Mouse (Mus musculus) midbrain, embryonic 16.5 days (tissue): ENCODE measurements at regions not wholly inside any gene's neighbourhood (a gene's known extent, or its start where the extent isn't known, plus 50 kb on each side); places are given as distances from the start of the nearest gene placed in this dataset.

ENCODE experiments used
- ATAC-seq: fragments of 200-750 bp; cut with Nextera tagmentation; 2 replicates; pipeline ENCODE4 v1.8.0; 2017; ENCODE audit warnings: moderate TSS enrichment
- H3K27ac ChIP-seq: fragments of 300-500 bp; sonication (generic); 2 replicates; pipeline ENCODE4 v1.5.1; 2014; ENCODE audit warnings: mild to moderate bottlenecking, low read length, mixed read lengths
- H3K27me3 ChIP-seq: fragments of 300-500 bp; sonication (generic); 2 replicates; pipeline ENCODE4 v1.6.1; 2014; ENCODE audit warnings: low read depth, low read length, mixed read lengths; ENCODE audit not compliant: control insufficient read depth, insufficient read depth
- H3K36me3 ChIP-seq: fragments of 300-500 bp; sonication (generic); 2 replicates; pipeline ENCODE4 v1.6.1; 2014; ENCODE audit warnings: mild to moderate bottlenecking, low read length, moderate library complexity, mixed read lengths; ENCODE audit not compliant: control insufficient read depth, insufficient read depth
- H3K4me1 ChIP-seq: fragments of 300-500 bp; sonication (generic); 2 replicates; pipeline ENCODE4 v1.6.1; 2014; ENCODE audit warnings: mild to moderate bottlenecking, low read length, mixed read lengths; ENCODE audit not compliant: control insufficient read depth, insufficient read depth
- H3K4me2 ChIP-seq: fragments of 300-500 bp; sonication (generic); 2 replicates; pipeline ENCODE4 v1.6.1; 2014; ENCODE audit warnings: mild to moderate bottlenecking, low read length, mixed read lengths
- H3K4me3 ChIP-seq: fragments of 300-500 bp; sonication (generic); 2 replicates; pipeline ENCODE4 v1.5.1; 2014; ENCODE audit warnings: low read depth, mild to moderate bottlenecking, low read length, moderate library complexity, mixed read lengths
- H3K9ac ChIP-seq: fragments of 300-500 bp; sonication (generic); 2 replicates; pipeline ENCODE4 v1.6.1; 2014; ENCODE audit warnings: low read depth, low read length, mixed read lengths
- H3K9me3 ChIP-seq: fragments of 300-500 bp; sonication (generic); replicated peaks from 2 replicates; pipeline ENCODE4 v1.6.1; 2014; ENCODE audit warnings: mild to moderate bottlenecking, low read length, mixed read lengths; ENCODE audit not compliant: control insufficient read depth, poor library complexity, severe bottlenecking
- WGBS: fragments of 180-500 bp; shearing (Covaris S2); extraction: QIAGEN DNeasy Blood & Tissue Kit; methylation state at CpG from one replicate; pipeline ENCODE4 v1.1.7; 2014; 5-methylcytosine and 5-hydroxymethylcytosine counted together

- Histone ChIP-seq H3K4me2 (no peak overlapping the region), H3K4me1 (0 out of 2 replicates have a peak, but pooled peaks cover 2% of the 10 kb centered on the region), H3K4me3 (no peak overlapping the region), H3K36me3 (no peaks in the 10 kb centered on the region), H3K27me3 (no peaks in the 10 kb centered on the region), H3K27ac (no peak overlapping the region), H3K9me3 (peaks cover 3% of the 10 kb centered on the region; the same call in 1 of the 2 replicates), H3K9ac (no peak overlapping the region)
- WGBS, result 43% methylated on average over 3 of the region's 3 CpGs
- ATAC-seq, result no peak
These were observed 168.6 kb downstream of the Insc start for GRCm38 (mm10) chr7:114912109-114912508.

- Histone ChIP-seq H3K4me3 (no peak overlapping the region), H3K4me1 (no peaks in the 10 kb centered on the region), H3K36me3 (no peaks in the 10 kb centered on the region), H3K27ac (no peak overlapping the region), H3K27me3 (no peaks in the 10 kb centered on the region; the same call in 1 of the 2 replicates), H3K4me2 (no peak overlapping the region), H3K9me3 (no peaks in the 10 kb centered on the region), H3K9ac (no peak overlapping the region)
- 15% methylated on average over 3 of the region's 3 CpGs for WGBS
- no peak for ATAC-seq
These were observed 178.7 kb downstream of the Insc start for GRCm38 (mm10) chr7:114922155-114922554.

GRCm38 (mm10) chr7:114933861-114934260 lies 190.4 kb downstream of the Insc start:
- H3K9ac ChIP-seq, result no peak overlapping the region
- no peak for ATAC-seq
- H3K4me3 ChIP-seq, result no peak overlapping the region
- no peaks in the 10 kb centered on the region for H3K9me3 ChIP-seq
- no peak overlapping the region for H3K27ac ChIP-seq
- H3K4me1 ChIP-seq, result no peaks in the 10 kb centered on the region; the same call in 1 of the 2 replicates
- no peaks in the 10 kb centered on the region for H3K36me3 ChIP-seq
- no peak overlapping the region for H3K4me2 ChIP-seq
- WGBS, result 56% methylated on average over 8 of the region's 8 CpGs
- no peaks in the 10 kb centered on the region for H3K27me3 ChIP-seq

- ATAC-seq, result no peak
- Histone ChIP-seq H3K4me2 (no peak overlapping the region), H3K27ac (no peak overlapping the region), H3K36me3 (no peaks in the 10 kb centered on the region), H3K4me3 (no peak overlapping the region), H3K27me3 (no peaks in the 10 kb centered on the region), H3K9ac (no peak overlapping the region), H3K9me3 (no peaks in the 10 kb centered on the region), H3K4me1 (no peaks in the 10 kb centered on the region; the same call in 1 of the 2 replicates)
These were observed 207.3 kb downstream of the Insc start for GRCm38 (mm10) chr7:114950759-114951158.

GRCm38 (mm10) chr7:114963206-114963605 lies 219.7 kb downstream of the Insc start:
- no peak overlapping the region for H3K4me3 ChIP-seq
- 25% methylated on average over 5 of the region's 5 CpGs for WGBS
- H3K27me3 ChIP-seq, result no peaks in the 10 kb centered on the region; the same call in 1 of the 2 replicates
- H3K9ac ChIP-seq, result no peak overlapping the region
- no peaks in the 10 kb centered on the region for H3K4me1 ChIP-seq
- no peaks in the 10 kb centered on the region for H3K9me3 ChIP-seq
- ATAC-seq, result no peak
- H3K36me3 ChIP-seq, result no peaks in the 10 kb centered on the region
- no peak overlapping the region for H3K27ac ChIP-seq
- H3K4me2 ChIP-seq, result no peak overlapping the region

GRCm38 (mm10) chr7:114965923-114966322 lies 222.4 kb downstream of the Insc start:
- Histone ChIP-seq H3K27me3 (no peaks in the 10 kb centered on the region), H3K4me2 (no peak overlapping the region), H3K9me3 (no peaks in the 10 kb centered on the region), H3K36me3 (no peaks in the 10 kb centered on the region), H3K9ac (no peak overlapping the region), H3K4me1 (no peaks in the 10 kb centered on the region), H3K27ac (no peak overlapping the region), H3K4me3 (no peak overlapping the region)
- WGBS, result 63% methylated on average over 2 of the region's 2 CpGs
- ATAC-seq, result no peak

GRCm38 (mm10) chr7:114986481-114986880 lies 243.0 kb downstream of the Insc start:
- no peak for ATAC-seq
- H3K4me3 ChIP-seq, result no peak overlapping the region
- no peaks in the 10 kb centered on the region for H3K4me1 ChIP-seq
- H3K9me3 ChIP-seq, result no peaks in the 10 kb centered on the region
- no peak overlapping the region for H3K27ac ChIP-seq
- no peaks in the 10 kb centered on the region for H3K27me3 ChIP-seq
- H3K36me3 ChIP-seq, result no peaks in the 10 kb centered on the region
- WGBS, result 34% methylated on average over 2 of the region's 2 CpGs
- no peak overlapping the region for H3K4me2 ChIP-seq
- no peak overlapping the region for H3K9ac ChIP-seq

GRCm38 (mm10) chr7:114991255-114991654 lies 247.8 kb downstream of the Insc start:
- Histone ChIP-seq H3K27me3 (no peaks in the 10 kb centered on the region), H3K4me2 (no peak overlapping the region), H3K9ac (no peak overlapping the region), H3K27ac (no peak overlapping the region), H3K4me3 (no peak overlapping the region), H3K4me1 (no peaks in the 10 kb centered on the region), H3K9me3 (no peaks in the 10 kb centered on the region), H3K36me3 (no peaks in the 10 kb centered on the region)
- no peak for ATAC-seq
- 72% methylated on average over 5 of the region's 5 CpGs for WGBS

GRCm38 (mm10) chr7:114992440-114992839 lies 248.9 kb downstream of the Insc start:
- WGBS, result 88% methylated on average over 3 of the region's 3 CpGs
- H3K9ac ChIP-seq, result no peak overlapping the region
- H3K4me1 ChIP-seq, result no peaks in the 10 kb centered on the region

More at GRCm38 (mm10) chr7:114992440-114992839, 248.9 kb downstream of the Insc start:
- Histone ChIP-seq H3K36me3 (no peaks in the 10 kb centered on the region), H3K4me3 (no peak overlapping the region), H3K9me3 (no peaks in the 10 kb centered on the region), H3K4me2 (no peak overlapping the region), H3K27ac (no peak overlapping the region), H3K27me3 (no peaks in the 10 kb centered on the region)
- no peak for ATAC-seq
